Mouse (Mus musculus): ENCODE results near the gene Myof. TPM values are rescaled to one million over a fixed set of nuclear protein-coding genes. Genes with fewer than 3 reads are reported as not detected.

The Myof gene
- total and polyA plus RNA-seq, 3 experiments = 0.55 TPM; not detected in 2

GRCm38 (mm10) chr19:38029292-38029691, 14.1 kb downstream of the Myof start:
- TF ChIP-seq GATA1 (IDR thresholded peaks at IDR 0.05; ENCODE audit: borderline replicate concordance, low read length) (no peak), CTCF (IDR thresholded peaks at IDR 0.05; ENCODE audit: low read depth, low read length) (no peak), TAL1 (conservative IDR thresholded peaks at IDR 0.05; ENCODE audit: low read depth, low read length) (no peak), POLR2AphosphoS5 (IDR thresholded peaks at IDR 0.05; ENCODE audit: insufficient replicate concordance, low read depth, low read length) (no peak), GATA2 (IDR thresholded peaks at IDR 0.05; ENCODE audit: borderline replicate concordance, low read depth, low read length) (no peak)
- no peak for ATAC-seq (ENCODE audit: extremely low read depth, insufficient number of reproducible peaks, low FRiP score, poor library complexity, severe bottlenecking)
- Histone ChIP-seq H3K4me3 (ENCODE audit: low read depth, low read length) (no peak overlapping the region), H3K9me3 (replicated peaks) (no peaks in the 10 kb centered on the region), H3K36me3 (replicated peaks) (no peaks in the 10 kb centered on the region), H3K4me1 (ENCODE audit: insufficient read depth, low read depth, low read length) (no peaks in the 10 kb centered on the region; the same call in 1 of the 2 replicates), H3K27me3 (ENCODE audit: insufficient read depth, low read length) (peaks cover 15% of the 10 kb centered on the region)
- no peak for DNase-seq (ENCODE audit: low spot score)

DNA sequence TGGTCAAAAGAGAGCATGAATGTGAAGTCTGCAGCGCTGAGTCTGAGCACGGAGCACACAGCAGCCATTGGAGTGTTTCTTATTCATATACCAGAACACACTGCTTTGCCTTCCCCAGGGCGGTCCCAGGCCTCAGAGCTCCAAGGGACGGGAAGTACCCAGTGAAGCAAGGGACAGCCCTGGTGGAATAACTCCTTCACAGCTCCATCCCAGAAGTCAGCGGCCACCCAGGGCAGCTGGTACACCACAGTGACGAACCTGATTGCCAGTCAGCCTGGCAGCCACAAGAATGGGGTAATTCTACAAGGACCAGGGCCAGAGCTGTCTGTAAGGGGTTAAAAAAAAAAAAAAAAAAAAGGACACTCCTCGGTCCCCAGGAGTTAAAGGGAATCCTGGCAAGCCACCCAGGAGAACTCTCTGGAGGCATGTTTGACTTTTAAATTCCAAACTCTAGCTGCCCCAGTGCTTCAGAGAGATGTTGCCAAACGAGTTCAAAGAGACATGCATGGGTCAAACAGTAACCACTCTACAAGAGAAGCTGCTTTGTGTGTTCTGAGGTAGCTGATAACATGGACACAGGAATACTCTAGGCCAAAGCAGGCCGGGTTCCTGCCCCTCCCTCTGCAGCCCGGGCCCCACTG, 15.4 kb downstream of the Myof start:
- no peak overlapping the region for H3K4me3 ChIP-seq (ENCODE audit: low read depth, low read length)
- ATAC-seq (ENCODE audit: extremely low read depth, insufficient number of reproducible peaks, low FRiP score, poor library complexity, severe bottlenecking) (no peak), DNase-seq (ENCODE audit: low spot score) (no peak)
- no peaks in the 10 kb centered on the region; the same call in 1 of the 2 replicates for H3K4me1 ChIP-seq (ENCODE audit: insufficient read depth, low read depth, low read length)
- no peaks in the 10 kb centered on the region for H3K9me3 ChIP-seq (replicated peaks)
- no peak for TF ChIP-seq GATA2 (IDR thresholded peaks at IDR 0.05; ENCODE audit: borderline replicate concordance, low read depth, low read length)
- TF ChIP-seq CTCF (IDR thresholded peaks at IDR 0.05; ENCODE audit: low read depth, low read length) = no peak
- TF ChIP-seq TAL1 (conservative IDR thresholded peaks at IDR 0.05; ENCODE audit: low read depth, low read length) = no peak
- no peak for TF ChIP-seq GATA1 (IDR thresholded peaks at IDR 0.05; ENCODE audit: borderline replicate concordance, low read length)
- TF ChIP-seq POLR2AphosphoS5 (IDR thresholded peaks at IDR 0.05; ENCODE audit: insufficient replicate concordance, low read depth, low read length) = no peak
- H3K36me3 ChIP-seq (replicated peaks) = no peaks in the 10 kb centered on the region
- peaks cover 10% of the 10 kb centered on the region for H3K27me3 ChIP-seq (ENCODE audit: insufficient read depth, low read length)

DNA sequence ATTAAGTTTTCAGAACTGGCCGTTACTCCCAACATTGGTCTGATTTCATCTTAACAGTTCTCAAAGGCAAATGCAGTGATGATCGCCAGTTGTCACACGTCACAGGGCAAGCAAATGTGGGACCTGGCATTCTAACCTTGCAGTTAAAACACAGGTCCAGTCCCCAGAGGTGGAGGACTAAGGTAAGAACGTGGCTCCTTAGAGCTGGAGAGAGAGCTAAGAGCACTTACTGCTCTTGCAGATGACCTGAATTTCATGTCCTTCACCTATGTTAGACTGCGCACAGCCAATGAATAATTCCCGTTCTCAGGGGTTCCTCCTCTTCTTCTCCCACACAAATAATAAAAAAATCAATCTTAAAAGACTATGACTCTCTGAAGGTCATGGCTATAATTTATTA, 16.0 kb downstream of the Myof start:
- Histone ChIP-seq H3K36me3 (replicated peaks) (no peaks in the 10 kb centered on the region), H3K4me3 (ENCODE audit: low read depth, low read length) (no peak overlapping the region), H3K4me1 (ENCODE audit: insufficient read depth, low read depth, low read length) (no peaks in the 10 kb centered on the region; the same call in 1 of the 2 replicates), H3K9me3 (replicated peaks) (no peaks in the 10 kb centered on the region), H3K27me3 (ENCODE audit: insufficient read depth, low read length) (peaks cover 10% of the 10 kb centered on the region)
- ATAC-seq (ENCODE audit: extremely low read depth, insufficient number of reproducible peaks, low FRiP score, poor library complexity, severe bottlenecking) (no peak), DNase-seq (ENCODE audit: low spot score) (no peak)
- no peak for TF ChIP-seq GATA1 (IDR thresholded peaks at IDR 0.05; ENCODE audit: borderline replicate concordance, low read length)
- TF ChIP-seq GATA2 (IDR thresholded peaks at IDR 0.05; ENCODE audit: borderline replicate concordance, low read depth, low read length) = no peak
- no peak for TF ChIP-seq CTCF (IDR thresholded peaks at IDR 0.05; ENCODE audit: low read depth, low read length)
- no peak for TF ChIP-seq TAL1 (conservative IDR thresholded peaks at IDR 0.05; ENCODE audit: low read depth, low read length)
- TF ChIP-seq POLR2AphosphoS5 (IDR thresholded peaks at IDR 0.05; ENCODE audit: insufficient replicate concordance, low read depth, low read length) = no peak

DNA sequence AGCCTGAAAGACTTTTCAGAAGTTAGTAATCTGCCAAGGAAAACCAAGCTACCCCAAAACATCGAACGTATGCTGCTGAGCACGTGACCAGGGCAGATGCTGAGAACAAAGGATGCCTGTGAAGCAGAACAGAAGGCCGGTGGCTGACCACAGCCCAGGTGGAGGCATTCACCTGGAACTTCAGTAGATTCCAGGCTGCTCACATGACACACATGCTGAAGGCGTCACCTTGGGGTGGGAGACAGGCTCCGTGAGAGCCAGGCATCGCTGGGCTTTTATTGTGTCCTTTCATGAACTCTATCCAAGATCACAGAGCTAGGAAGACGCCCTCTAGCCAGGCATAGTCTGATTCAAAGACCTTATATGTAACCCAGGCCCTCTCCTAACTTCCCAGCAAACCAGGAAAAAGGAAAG, 17.2 kb downstream of the Myof start:
- Histone ChIP-seq H3K9me3 (replicated peaks) (no peaks in the 10 kb centered on the region), H3K4me1 (ENCODE audit: insufficient read depth, low read depth, low read length) (no peaks in the 10 kb centered on the region; the same call in 1 of the 2 replicates), H3K4me3 (ENCODE audit: low read depth, low read length) (no peak overlapping the region), H3K36me3 (replicated peaks) (no peaks in the 10 kb centered on the region), H3K27me3 (ENCODE audit: insufficient read depth, low read length) (peaks cover 7% of the 10 kb centered on the region)
- ATAC-seq (ENCODE audit: extremely low read depth, insufficient number of reproducible peaks, low FRiP score, poor library complexity, severe bottlenecking) = no peak
- TF ChIP-seq GATA1 (IDR thresholded peaks at IDR 0.05; ENCODE audit: borderline replicate concordance, low read length) (no peak), GATA2 (IDR thresholded peaks at IDR 0.05; ENCODE audit: borderline replicate concordance, low read depth, low read length) (no peak), CTCF (IDR thresholded peaks at IDR 0.05; ENCODE audit: low read depth, low read length) (no peak), POLR2AphosphoS5 (IDR thresholded peaks at IDR 0.05; ENCODE audit: insufficient replicate concordance, low read depth, low read length) (no peak), TAL1 (conservative IDR thresholded peaks at IDR 0.05; ENCODE audit: low read depth, low read length) (no peak)
- no peak for DNase-seq (ENCODE audit: low spot score)

DNA sequence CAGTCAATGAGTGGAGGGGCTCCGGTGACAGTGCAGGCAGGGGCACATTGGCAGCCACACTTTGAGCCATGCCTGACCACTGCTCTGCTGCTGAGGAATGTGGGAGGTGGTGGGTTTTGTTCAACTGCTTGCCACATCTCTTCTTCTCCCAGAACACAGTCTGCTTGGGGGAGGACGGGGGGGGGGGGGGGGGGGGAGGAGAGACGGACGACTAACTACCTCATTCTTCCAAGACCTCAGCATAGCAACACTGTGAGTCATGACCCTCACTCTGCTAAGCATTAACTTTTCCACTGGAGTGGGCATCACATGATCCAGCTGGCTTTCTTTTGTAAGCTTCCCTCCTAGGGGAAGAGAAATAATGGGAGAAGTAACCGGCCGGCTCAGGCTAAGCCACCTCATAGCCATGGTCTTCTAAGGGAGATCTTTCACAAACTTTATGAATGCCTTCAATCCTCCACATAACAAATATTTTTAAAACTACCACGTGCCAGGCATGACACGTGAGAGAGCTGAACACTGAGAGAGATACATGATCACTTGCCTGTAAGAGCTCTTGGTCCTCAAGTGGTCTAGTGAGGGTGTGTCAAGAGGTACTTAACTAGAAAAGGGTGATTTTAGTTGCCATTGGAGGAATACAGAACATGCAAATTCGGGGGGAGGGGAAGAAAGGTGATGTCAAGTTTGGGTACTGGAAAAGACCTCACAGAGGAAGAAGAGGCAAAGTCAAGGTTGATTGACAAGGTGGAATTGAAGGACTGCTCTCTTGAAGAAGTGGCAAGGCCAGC, 17.9 kb downstream of the Myof start:
- Histone ChIP-seq H3K4me3 (ENCODE audit: low read depth, low read length) (no peak overlapping the region), H3K27me3 (ENCODE audit: insufficient read depth, low read length) (peaks cover 6% of the 10 kb centered on the region; the same call in 1 of the 2 replicates), H3K4me1 (ENCODE audit: insufficient read depth, low read depth, low read length) (no peaks in the 10 kb centered on the region; the same call in 1 of the 2 replicates), H3K36me3 (replicated peaks) (no peaks in the 10 kb centered on the region), H3K9me3 (replicated peaks) (no peaks in the 10 kb centered on the region)
- TF ChIP-seq CTCF (IDR thresholded peaks at IDR 0.05; ENCODE audit: low read depth, low read length) (no peak), GATA1 (IDR thresholded peaks at IDR 0.05; ENCODE audit: borderline replicate concordance, low read length) (no peak), TAL1 (conservative IDR thresholded peaks at IDR 0.05; ENCODE audit: low read depth, low read length) (no peak), GATA2 (IDR thresholded peaks at IDR 0.05; ENCODE audit: borderline replicate concordance, low read depth, low read length) (no peak), POLR2AphosphoS5 (IDR thresholded peaks at IDR 0.05; ENCODE audit: insufficient replicate concordance, low read depth, low read length) (no peak)
- ATAC-seq (ENCODE audit: extremely low read depth, insufficient number of reproducible peaks, low FRiP score, poor library complexity, severe bottlenecking) (no peak), DNase-seq (ENCODE audit: low spot score) (no peak)

- DNase-seq (ENCODE audit: low spot score) (no peak), ATAC-seq (ENCODE audit: extremely low read depth, insufficient number of reproducible peaks, low FRiP score, poor library complexity, severe bottlenecking) (no peak)
- Histone ChIP-seq H3K27me3 (ENCODE audit: insufficient read depth, low read length) (peaks cover 6% of the 10 kb centered on the region; the same call in 1 of the 2 replicates), H3K36me3 (replicated peaks) (no peaks in the 10 kb centered on the region), H3K9me3 (replicated peaks) (no peaks in the 10 kb centered on the region), H3K4me1 (ENCODE audit: insufficient read depth, low read depth, low read length) (no peaks in the 10 kb centered on the region), H3K4me3 (ENCODE audit: low read depth, low read length) (no peak overlapping the region)
- TF ChIP-seq CTCF (IDR thresholded peaks at IDR 0.05; ENCODE audit: low read depth, low read length) (no peak), GATA1 (IDR thresholded peaks at IDR 0.05; ENCODE audit: borderline replicate concordance, low read length) (no peak), TAL1 (conservative IDR thresholded peaks at IDR 0.05; ENCODE audit: low read depth, low read length) (no peak), POLR2AphosphoS5 (IDR thresholded peaks at IDR 0.05; ENCODE audit: insufficient replicate concordance, low read depth, low read length) (no peak), GATA2 (IDR thresholded peaks at IDR 0.05; ENCODE audit: borderline replicate concordance, low read depth, low read length) (no peak)
Observed at GRCm38 (mm10) chr19:38023603-38024002, 19.8 kb downstream of the Myof start.
